Mouse (Mus musculus): ENCODE results near the gene Gm13212. TPM values are rescaled to one million over a fixed set of nuclear protein-coding genes. Genes with fewer than 3 reads are reported as not detected.

The Gm13212 gene
- polyA plus RNA-seq (2015; fragmentation: Nextera tagmentation; extraction: Ambion mirVana): 1.3 and 1.5 TPM in 2 replicates

GRCm38 (mm10) chr4:145585078-145585477 lies at the start of gene Gm13212:
TSS of gene Gm13212 (plus strand) at chr4:145585166.

DNA sequence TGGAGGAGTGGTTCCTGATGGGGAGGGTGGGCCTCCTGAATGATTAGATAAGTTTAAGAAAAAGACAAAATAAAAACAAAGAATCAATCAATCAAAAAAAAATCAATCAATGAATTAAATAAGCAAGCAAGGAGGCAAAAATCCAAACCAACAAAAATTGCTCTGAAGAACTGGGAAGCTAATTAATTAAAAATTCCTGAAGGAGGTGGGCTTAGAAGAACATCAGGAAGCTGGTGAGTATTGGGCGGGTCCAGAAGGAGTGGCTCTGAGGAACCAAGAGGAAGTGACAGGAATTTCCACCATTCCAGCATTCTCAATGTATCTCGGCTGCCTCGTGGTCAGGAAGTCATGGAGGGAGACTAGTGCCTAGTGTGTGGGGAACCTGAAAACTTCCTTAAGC lies 85.4 kb downstream of the Gm13212 start, which contains the start of gene Zfp980:
Gene Zfp980 (plus strand): TSS at position 301 of the 400 bp plus-strand sequence.

Other genes starting within 250 kb of the Gm13212 start
- gene Zfp990, start 74.4 kb upstream of the Gm13212 start, polyA plus RNA-seq (2015; fragmentation: Nextera tagmentation; extraction: Ambion mirVana): not detected in 2 replicates
- gene Zfp980, start 85.5 kb downstream of the Gm13212 start, polyA plus RNA-seq (2015; fragmentation: Nextera tagmentation; extraction: Ambion mirVana): not detected in 2 replicates

All from skeletal muscle tissue, postnatal 0 days (tissue).